Mouse (Mus musculus): Measurements from ENCODE around the gene Lrig1. TPM values are rescaled to one million over a fixed set of nuclear protein-coding genes. Genes with fewer than 3 reads are reported as not detected.
A peak's percentile ranks its signal among the peaks of the same experiment; 100 is the strongest.

The Lrig1 gene
- polyA plus RNA-seq, 1 experiment from 2014 or later = 13.5 TPM

- Histone ChIP-seq H3K4me1 (ENCODE audit: insufficient read depth) (peaks cover 7% of the 10 kb centered on the region; the same call in 1 of the 2 replicates), H3K9ac (no peak overlapping the region), H3K9me3 (ENCODE audit: low read depth, low read length) (no peaks in the 10 kb centered on the region), H3K27me3 (ENCODE audit: insufficient read depth, low read length) (no peaks in the 10 kb centered on the region), H3K36me3 (ENCODE audit: insufficient read depth) (no peaks in the 10 kb centered on the region), H3K27ac (ENCODE audit: low read depth) (no peak overlapping the region), H3K4me3 (ENCODE audit: low read depth, low read length) (no peak overlapping the region), H3K4me2 (no peak overlapping the region)
- no peak for TF ChIP-seq CTCF (IDR thresholded peaks at IDR 0.05; ENCODE audit: low read depth)
- no peak for DNase-seq
- ATAC-seq (ENCODE audit: insufficient read depth) = no peak
- WGBS = 15% methylated on average over 3 of the region's 3 CpGs
Measured at GRCm38 (mm10) chr6:94729132-94729531, 29.2 kb upstream of the Lrig1 start.

- TF ChIP-seq CTCF (IDR thresholded peaks at IDR 0.05; ENCODE audit: low read depth) = no peak
- ATAC-seq (ENCODE audit: insufficient read depth) (no peak), DNase-seq (no peak)
- Histone ChIP-seq H3K27ac (ENCODE audit: low read depth) (no peak overlapping the region), H3K4me3 (ENCODE audit: low read depth, low read length) (no peak overlapping the region), H3K36me3 (ENCODE audit: insufficient read depth) (no peaks in the 10 kb centered on the region), H3K9ac (no peak overlapping the region), H3K4me1 (ENCODE audit: insufficient read depth) (no peaks in the 10 kb centered on the region; the same call in 1 of the 2 replicates), H3K27me3 (ENCODE audit: insufficient read depth, low read length) (no peaks in the 10 kb centered on the region), H3K9me3 (ENCODE audit: low read depth, low read length) (no peaks in the 10 kb centered on the region), H3K4me2 (no peak overlapping the region)
- 69% methylated on average over 1 of the region's 1 CpGs for WGBS
Measured at GRCm38 (mm10) chr6:94724612-94725011, 24.7 kb upstream of the Lrig1 start.

- H3K4me3 ChIP-seq (ENCODE audit: low read depth, low read length) = no peak overlapping the region
- ATAC-seq (ENCODE audit: insufficient read depth) = no peak
- peak overlapping the region; percentile 76; the same call in 1 of the 2 replicates for H3K27ac ChIP-seq (ENCODE audit: low read depth)
- TF ChIP-seq CTCF (IDR thresholded peaks at IDR 0.05; ENCODE audit: low read depth) = no peak
- no peaks in the 10 kb centered on the region for H3K9me3 ChIP-seq (ENCODE audit: low read depth, low read length)
- H3K36me3 ChIP-seq (ENCODE audit: insufficient read depth) = no peaks in the 10 kb centered on the region
- 81% methylated on average over 15 of the region's 15 CpGs for WGBS
- H3K9ac ChIP-seq = no peak overlapping the region
- no peak overlapping the region for H3K4me2 ChIP-seq
- no peaks in the 10 kb centered on the region for H3K27me3 ChIP-seq (ENCODE audit: insufficient read depth, low read length)
- no peak for DNase-seq
- H3K4me1 ChIP-seq (ENCODE audit: insufficient read depth) = 0 out of 2 replicates have a peak, but pooled peaks cover 3% of the 10 kb centered on the region
Measured at GRCm38 (mm10) chr6:94718607-94719346, 18.8 kb upstream of the Lrig1 start.

- DNase-seq = peak; percentile 80
- H3K27ac ChIP-seq (ENCODE audit: low read depth) = peak overlapping the region; percentile 76
- 41% methylated on average over 7 of the region's 7 CpGs for WGBS
- H3K9me3 ChIP-seq (ENCODE audit: low read depth, low read length) = no peaks in the 10 kb centered on the region
- TF ChIP-seq CTCF (IDR thresholded peaks at IDR 0.05; ENCODE audit: low read depth) = no peak
- no peak overlapping the region for H3K4me3 ChIP-seq (ENCODE audit: low read depth, low read length)
- H3K36me3 ChIP-seq (ENCODE audit: insufficient read depth) = no peaks in the 10 kb centered on the region
- H3K9ac ChIP-seq = no peak overlapping the region
- H3K27me3 ChIP-seq (ENCODE audit: insufficient read depth, low read length) = no peaks in the 10 kb centered on the region
- ATAC-seq (ENCODE audit: insufficient read depth) = peak; percentile 89
- 0 out of 2 replicates have a peak, but pooled peaks cover 3% of the 10 kb centered on the region for H3K4me1 ChIP-seq (ENCODE audit: insufficient read depth)
- no peak overlapping the region for H3K4me2 ChIP-seq
Measured at GRCm38 (mm10) chr6:94717705-94718489, 17.9 kb upstream of the Lrig1 start.

- no peak for DNase-seq
- no peak for ATAC-seq (ENCODE audit: insufficient read depth)
Measured at GRCm38 (mm10) chr6:94715645-94715940, 15.6 kb upstream of the Lrig1 start.

GRCm38 (mm10) chr6:94714815-94715644, 15.1 kb upstream of the Lrig1 start:
- Histone ChIP-seq H3K4me2 (no peak overlapping the region), H3K27me3 (ENCODE audit: insufficient read depth, low read length) (no peaks in the 10 kb centered on the region), H3K27ac (ENCODE audit: low read depth) (no peak overlapping the region), H3K4me1 (ENCODE audit: insufficient read depth) (0 out of 2 replicates have a peak, but pooled peaks cover 3% of the 10 kb centered on the region), H3K9me3 (ENCODE audit: low read depth, low read length) (no peaks in the 10 kb centered on the region), H3K36me3 (ENCODE audit: insufficient read depth) (no peaks in the 10 kb centered on the region), H3K9ac (no peak overlapping the region), H3K4me3 (ENCODE audit: low read depth, low read length) (no peak overlapping the region)
- TF ChIP-seq CTCF (IDR thresholded peaks at IDR 0.05; ENCODE audit: low read depth) = no peak
- 53% methylated on average over 13 of the region's 13 CpGs for WGBS
- ATAC-seq (ENCODE audit: insufficient read depth) (no peak), DNase-seq (no peak)

More at GRCm38 (mm10) chr6:94715645-94715940, 15.6 kb upstream of the Lrig1 start:
- H3K9me3 ChIP-seq (ENCODE audit: low read depth, low read length) = no peaks in the 10 kb centered on the region
- WGBS = 53% methylated on average over 4 of the region's 4 CpGs
- H3K36me3 ChIP-seq (ENCODE audit: insufficient read depth) = no peaks in the 10 kb centered on the region
- H3K9ac ChIP-seq = no peak overlapping the region
- H3K4me2 ChIP-seq = no peak overlapping the region
- H3K27me3 ChIP-seq (ENCODE audit: insufficient read depth, low read length) = no peaks in the 10 kb centered on the region
- 0 out of 2 replicates have a peak, but pooled peaks cover 3% of the 10 kb centered on the region for H3K4me1 ChIP-seq (ENCODE audit: insufficient read depth)
- TF ChIP-seq CTCF (IDR thresholded peaks at IDR 0.05; ENCODE audit: low read depth) = no peak
- H3K27ac ChIP-seq (ENCODE audit: low read depth) = no peak overlapping the region
- no peak overlapping the region for H3K4me3 ChIP-seq (ENCODE audit: low read depth, low read length)

Data from lung, embryonic 14.5 days (tissue).